Mouse (Mus musculus) embryonic facial prominence, embryonic 13.5 days (tissue): ENCODE measurements around the gene Gvin1. TPM values are rescaled to one million over a fixed set of nuclear protein-coding genes. Genes with fewer than 3 reads are reported as not detected.
"Not testable (repeated sequence)": the region's sequence is repeated elsewhere in the genome, so short reads cannot be mapped to it uniquely, and the experiment has no call there.

Source experiments
- ATAC-seq: fragments of 200-750 bp; cut with Nextera tagmentation; 2 replicates; pipeline ENCODE4 v1.8.0; 2017; ENCODE audit warnings: low read depth; ENCODE audit not compliant: insufficient number of reproducible peaks, insufficient read depth, low FRiP score, low TSS enrichment
- H3K27ac ChIP-seq: fragments of 300-500 bp; sonication (generic); 2 replicates; pipeline ENCODE4 v1.5.1; 2015; ENCODE audit warnings: moderate library complexity, mild to moderate bottlenecking, inconsistent platforms
- H3K27me3 ChIP-seq: fragments of 300-500 bp; sonication (generic); 2 replicates; pipeline ENCODE4 v1.6.1; 2015; ENCODE audit warnings: mild to moderate bottlenecking, inconsistent platforms
- H3K36me3 ChIP-seq: fragments of 300-500 bp; sonication (generic); 2 replicates; pipeline ENCODE4 v1.6.1; 2015; ENCODE audit warnings: mild to moderate bottlenecking, inconsistent platforms
- H3K4me1 ChIP-seq: fragments of 300-500 bp; sonication (generic); 2 replicates; pipeline ENCODE4 v1.6.1; 2015; ENCODE audit warnings: inconsistent platforms
- H3K4me2 ChIP-seq: fragments of 300-500 bp; sonication (generic); 2 replicates; pipeline ENCODE4 v1.6.1; 2015; ENCODE audit warnings: moderate library complexity, mild to moderate bottlenecking, inconsistent platforms
- H3K4me3 ChIP-seq: fragments of 300-500 bp; sonication (generic); 2 replicates; pipeline ENCODE4 v1.5.1; 2015; ENCODE audit warnings: mild to moderate bottlenecking, inconsistent platforms
- H3K9ac ChIP-seq: fragments of 300-500 bp; sonication (generic); 2 replicates; pipeline ENCODE4 v1.6.1; 2015; ENCODE audit warnings: mild to moderate bottlenecking, inconsistent platforms
- H3K9me3 ChIP-seq: fragments of 300-500 bp; sonication (generic); 2 replicates; pipeline ENCODE4 v1.6.1; 2016; ENCODE audit warnings: inconsistent platforms
- WGBS: fragments of 180-500 bp; shearing (Covaris S2); methylation state at CpG from one replicate; pipeline ENCODE4 v1.1.7; 2015; ENCODE audit warnings: mixed read lengths; 5-methylcytosine and 5-hydroxymethylcytosine counted together
- polyA plus RNA-seq: library from polyadenylated mRNA; unstranded; fragments of >200 nt; fragmentation: Nextera tagmentation; extraction: Ambion mirVana; gene quantifications from 2 replicates; pipeline ENCODE4 v1.2.1, GENCODE M21; 2015

The Gvin1 gene
- polyA plus RNA-seq, 1 experiment from 2014 or later: 0.53 TPM

- not testable (repeated sequence) for H3K9ac ChIP-seq, H3K9me3 ChIP-seq, H3K4me3 ChIP-seq, H3K27ac ChIP-seq, H3K27me3 ChIP-seq, H3K4me2 ChIP-seq, H3K36me3 ChIP-seq, H3K4me1 ChIP-seq, ATAC-seq
- WGBS: 81% methylated on average over 2 of the region's 3 CpGs
These were observed 8.5 kb downstream of the Gvin1 start for GRCm38 (mm10) chr7:106206630-106207029.

DNA sequence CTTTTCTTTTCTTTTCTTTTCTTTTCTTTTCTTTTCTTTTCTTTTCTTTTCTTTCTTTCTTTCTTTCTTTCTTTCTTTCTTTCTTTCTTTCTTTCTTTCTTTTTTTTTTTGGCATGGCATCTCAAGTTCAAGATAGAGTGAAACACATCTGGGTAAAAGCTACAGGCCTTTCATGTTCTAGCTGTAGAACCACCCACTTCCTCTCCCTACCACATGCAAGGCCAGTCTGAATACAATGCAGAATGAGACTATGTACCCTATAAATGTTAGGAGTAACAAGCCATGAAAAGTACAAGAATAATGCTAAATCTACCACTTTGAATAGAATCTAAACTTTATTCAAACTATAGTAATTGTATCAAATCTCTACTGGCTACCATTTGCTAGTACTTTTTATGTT is 38.1 kb downstream of the Gvin1 start:
- H3K9ac ChIP-seq, H3K27me3 ChIP-seq, H3K4me3 ChIP-seq, H3K4me1 ChIP-seq, H3K9me3 ChIP-seq, H3K36me3 ChIP-seq, H3K27ac ChIP-seq, ATAC-seq, H3K4me2 ChIP-seq: not testable (repeated sequence)

DNA sequence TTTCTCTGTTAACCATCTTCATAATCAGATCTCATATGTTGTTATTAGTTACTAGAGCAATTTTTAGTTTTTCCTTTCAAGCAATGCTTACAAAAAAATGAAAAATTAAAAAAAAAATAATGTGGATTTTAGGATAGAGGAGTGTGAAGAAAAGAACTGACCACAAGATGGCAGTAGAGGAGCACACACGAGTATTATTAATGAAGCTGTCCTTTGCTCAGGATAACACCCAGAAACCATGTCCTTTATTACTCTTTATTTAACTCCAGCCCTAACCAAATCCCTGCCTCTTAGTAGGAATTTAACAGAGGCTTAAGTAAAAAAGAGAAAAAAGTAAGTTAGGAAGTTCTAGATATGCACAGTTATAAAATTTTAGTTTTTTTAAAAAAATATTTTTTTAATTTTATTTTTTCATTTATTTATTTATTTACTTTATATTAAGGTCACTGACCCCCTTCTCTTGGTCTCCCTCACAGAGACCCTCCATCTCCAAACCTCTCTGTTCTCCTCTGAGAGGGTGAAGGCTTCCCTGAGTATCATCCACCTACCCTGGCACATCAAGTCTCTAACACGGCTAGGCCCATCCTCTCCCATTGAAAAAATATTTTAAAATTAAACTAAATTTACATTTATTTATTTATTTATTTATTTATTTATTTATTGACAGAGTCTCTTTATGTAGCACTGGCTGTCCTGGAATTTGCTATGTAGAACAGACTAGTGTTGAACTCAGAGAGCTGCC is 69.9 kb downstream of the Gvin1 start:
- not testable (repeated sequence) for H3K4me3 ChIP-seq, H3K36me3 ChIP-seq, ATAC-seq, H3K27me3 ChIP-seq, H3K4me2 ChIP-seq, H3K27ac ChIP-seq, H3K9ac ChIP-seq, H3K9me3 ChIP-seq, H3K4me1 ChIP-seq
- 100% methylated on average over 1 of the region's 2 CpGs for WGBS

GRCm38 (mm10) chr7:106141128-106141895 is 73.8 kb downstream of the Gvin1 start:
- H3K27me3 ChIP-seq, H3K4me1 ChIP-seq, ATAC-seq, H3K4me3 ChIP-seq, H3K27ac ChIP-seq, H3K36me3 ChIP-seq, H3K9ac ChIP-seq, H3K9me3 ChIP-seq, H3K4me2 ChIP-seq: not testable (repeated sequence)
- no CpG with 5 or more reads among the region's 1 CpGs for WGBS

GRCm38 (mm10) chr7:106117090-106117948 is 97.8 kb downstream of the Gvin1 start:
- not testable (repeated sequence) for ATAC-seq, H3K9ac ChIP-seq, H3K4me1 ChIP-seq, H3K9me3 ChIP-seq, H3K4me2 ChIP-seq, H3K27ac ChIP-seq, H3K27me3 ChIP-seq, H3K36me3 ChIP-seq, H3K4me3 ChIP-seq
- no CpG with 5 or more reads among the region's 2 CpGs for WGBS
